Mouse (Mus musculus) spleen, postnatal 10 days (tissue): ENCODE results near the gene Cdyl.

Experiments used
- DNase-seq, 2 experiments: peaks; one replicate each; pipeline ENCODE4 v3.0.0; 2021 to 2022; ENCODE audit warnings: low spot score in 2 of 2

Cdyl gene

DNA sequence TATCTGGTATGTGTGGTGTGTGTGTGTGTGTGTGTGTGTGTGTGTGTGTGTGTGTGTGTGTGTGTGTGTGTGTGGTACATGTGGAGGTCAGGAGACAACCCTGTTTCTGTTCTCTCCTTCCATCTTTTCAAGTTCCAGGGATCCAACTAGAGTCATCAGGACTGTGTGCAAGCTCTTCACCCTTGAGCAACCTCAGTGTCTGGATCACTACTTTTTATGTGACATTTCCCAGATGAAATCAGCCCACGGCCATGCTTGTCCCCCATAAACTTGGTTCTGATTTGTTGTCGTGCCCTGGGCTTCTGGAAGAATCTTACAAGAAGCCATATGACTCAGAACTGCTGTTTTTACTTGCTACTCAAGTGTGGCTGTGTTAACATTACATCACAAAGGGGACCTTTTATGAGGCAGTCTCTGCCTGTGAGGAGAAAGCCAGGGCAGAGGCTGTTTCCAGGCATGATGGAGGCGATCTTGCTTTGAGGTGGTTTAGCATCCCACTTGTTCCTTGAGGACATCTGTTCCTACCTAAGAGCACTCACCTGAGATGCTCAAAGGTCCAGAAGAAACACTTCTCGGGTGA is at the start of gene Cdyl:
Cdyl (plus strand) TSS at position 428 of the 580 bp plus-strand sequence.
- DNase-seq: no peak

- no peak for DNase-seq
Measured at GRCm38 (mm10) chr13:35610718-35611117, 48.9 kb upstream of the Cdyl start.

GRCm38 (mm10) chr13:35612506-35612905 is 47.1 kb upstream of the Cdyl start:
- no peak for DNase-seq

DNA sequence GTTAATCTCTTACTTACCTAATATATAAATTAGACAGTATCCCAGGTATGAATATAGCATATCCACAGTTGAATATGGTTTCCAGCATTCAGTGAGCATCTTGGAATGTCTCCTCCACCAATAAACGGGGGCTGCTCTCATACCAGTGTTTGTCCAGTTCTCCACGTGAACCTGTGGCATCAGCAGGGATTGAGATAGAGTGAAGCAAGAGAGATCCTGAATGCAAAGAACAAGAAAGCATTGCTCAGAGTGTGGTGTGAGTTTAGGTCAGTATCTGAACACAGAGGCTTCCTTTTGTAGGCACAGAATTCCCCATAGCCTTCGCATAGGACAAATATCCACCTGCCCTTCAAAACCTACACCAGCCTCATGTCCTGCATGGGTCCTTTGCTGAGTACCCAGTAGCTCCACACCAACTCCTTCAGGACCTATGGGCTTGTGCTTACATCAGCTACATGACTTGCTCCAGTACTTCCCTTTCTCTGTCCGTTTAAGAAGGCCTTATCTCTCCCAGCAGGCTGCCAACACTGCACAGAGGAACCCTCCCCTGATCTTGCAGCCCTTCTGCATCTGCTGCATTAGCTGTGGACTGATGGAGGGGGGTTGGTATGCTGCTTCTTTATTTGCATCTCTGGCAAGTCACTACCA is 44.7 kb upstream of the Cdyl start:
- peak; percentile 53 to 76 for DNase-seq

DNA sequence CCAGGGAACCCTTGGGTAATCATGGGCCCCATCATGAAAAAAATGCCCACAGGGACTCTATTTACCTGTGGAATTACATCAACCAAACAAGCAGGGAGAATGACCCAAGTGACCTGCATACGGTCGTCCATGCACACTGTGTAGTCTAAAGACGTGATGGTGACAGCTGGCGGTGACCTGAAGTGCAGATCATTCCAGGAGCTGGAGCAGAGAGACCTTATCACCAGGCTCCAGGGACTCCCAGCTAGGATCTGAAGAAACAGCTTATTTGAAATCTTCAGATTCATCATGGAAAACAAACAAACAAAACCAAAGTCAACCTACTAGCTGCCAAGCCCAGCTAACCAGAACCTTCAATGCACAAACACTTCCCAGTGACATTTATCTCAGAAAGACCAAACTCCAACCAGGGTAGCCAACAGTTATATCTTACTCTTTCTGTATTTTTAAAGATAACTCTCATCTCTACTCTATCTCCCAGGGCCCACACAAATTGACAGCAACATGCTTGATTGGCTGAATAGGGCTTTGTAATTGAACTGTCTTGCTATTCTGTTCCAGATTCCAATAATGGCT is 43.0 kb upstream of the Cdyl start:
- DNase-seq: no peak

DNA sequence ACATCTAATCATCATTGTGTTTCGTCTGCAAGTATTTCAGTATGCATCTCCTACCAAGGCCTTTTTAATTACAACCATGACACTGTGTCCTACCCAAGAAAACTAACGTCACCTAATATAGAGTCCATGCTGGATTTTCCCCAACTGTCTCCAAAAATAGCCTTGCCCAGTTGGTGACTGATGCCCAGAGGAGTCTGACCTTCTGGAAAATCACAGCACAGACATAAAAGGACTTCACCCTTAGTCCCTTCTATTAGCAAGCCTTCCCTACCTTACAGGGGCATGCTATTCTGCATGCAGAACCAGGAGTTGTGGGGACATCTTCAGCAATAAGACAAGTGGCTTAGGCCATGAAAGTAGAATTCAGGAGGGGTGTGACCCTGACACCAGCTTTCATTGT is 40.3 kb upstream of the Cdyl start:
- no peak for DNase-seq

DNA sequence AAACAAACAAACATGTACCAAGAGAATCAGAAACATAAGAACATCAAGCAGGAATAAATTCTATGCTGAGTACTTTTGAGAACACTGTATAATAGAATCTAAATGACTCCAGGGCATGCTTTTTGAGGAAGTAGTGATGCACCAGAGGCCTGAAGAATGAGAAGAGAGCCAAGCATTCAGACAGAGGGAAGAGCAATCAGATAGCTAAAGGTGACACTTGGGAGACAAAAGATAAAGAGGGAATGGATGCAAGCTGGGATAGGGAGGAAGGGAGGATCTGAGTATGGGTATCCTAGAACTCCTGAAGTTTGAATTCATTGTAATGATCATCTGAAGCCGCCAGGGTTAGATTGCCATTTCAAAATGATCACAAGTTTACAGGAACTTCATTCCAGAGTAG is 38.9 kb upstream of the Cdyl start:
- DNase-seq: no peak

- no peak for DNase-seq
Measured at GRCm38 (mm10) chr13:35624831-35625230, 34.8 kb upstream of the Cdyl start.

- no peak for DNase-seq
Measured at GRCm38 (mm10) chr13:35625556-35625955, 34.1 kb upstream of the Cdyl start.

DNA sequence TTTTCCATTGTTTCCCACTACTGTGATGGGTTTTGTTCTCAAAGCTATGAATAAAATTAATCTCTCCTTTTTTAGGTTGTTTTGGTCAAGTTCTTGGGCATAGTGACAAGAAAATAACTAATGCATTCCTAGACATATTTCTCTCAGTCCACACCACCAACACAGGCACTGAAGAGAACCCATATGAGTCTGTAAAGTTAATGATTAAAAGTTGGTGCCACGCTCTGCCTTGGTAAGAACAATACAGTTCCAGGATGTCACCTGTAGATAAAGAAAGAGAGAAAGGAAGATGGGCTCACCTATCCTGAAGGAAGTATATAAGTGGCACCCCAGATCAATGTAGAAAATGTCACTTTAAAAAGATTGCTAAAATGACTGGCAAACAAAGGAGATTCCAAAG is 32.3 kb upstream of the Cdyl start:
- no peak for DNase-seq

DNA sequence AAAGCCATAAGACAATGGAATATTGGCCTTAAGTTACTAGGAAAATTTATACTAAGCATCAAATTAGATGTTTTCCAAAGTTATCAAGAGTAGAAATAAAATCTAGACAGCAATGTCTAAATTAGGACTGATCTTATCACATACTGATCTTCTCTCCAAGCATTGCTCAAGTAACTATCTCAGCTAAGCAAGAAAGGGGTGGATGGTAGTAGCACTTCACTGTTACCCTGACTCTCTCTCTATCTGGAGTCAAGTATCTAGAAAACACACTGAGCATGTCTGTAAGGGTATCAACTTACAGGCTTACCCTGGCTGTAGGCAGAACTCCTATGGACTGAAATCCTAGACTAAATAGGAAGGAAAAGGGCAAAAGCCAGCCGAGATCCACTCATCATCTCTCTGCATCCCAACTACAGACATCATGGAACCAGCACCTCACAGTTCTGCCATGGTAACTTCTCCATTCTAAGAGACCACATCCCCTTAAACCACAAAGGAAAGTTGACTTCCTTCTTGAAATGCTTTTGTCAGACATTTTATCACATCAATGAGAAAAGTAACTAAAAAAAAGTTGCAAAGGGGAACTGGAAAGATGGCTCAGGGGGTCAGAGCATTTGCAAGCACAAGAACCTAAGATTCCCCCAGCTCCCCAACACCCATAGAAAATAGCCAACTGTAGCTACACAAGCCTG is 12.4 kb upstream of the Cdyl start:
- no peak for DNase-seq

DNA sequence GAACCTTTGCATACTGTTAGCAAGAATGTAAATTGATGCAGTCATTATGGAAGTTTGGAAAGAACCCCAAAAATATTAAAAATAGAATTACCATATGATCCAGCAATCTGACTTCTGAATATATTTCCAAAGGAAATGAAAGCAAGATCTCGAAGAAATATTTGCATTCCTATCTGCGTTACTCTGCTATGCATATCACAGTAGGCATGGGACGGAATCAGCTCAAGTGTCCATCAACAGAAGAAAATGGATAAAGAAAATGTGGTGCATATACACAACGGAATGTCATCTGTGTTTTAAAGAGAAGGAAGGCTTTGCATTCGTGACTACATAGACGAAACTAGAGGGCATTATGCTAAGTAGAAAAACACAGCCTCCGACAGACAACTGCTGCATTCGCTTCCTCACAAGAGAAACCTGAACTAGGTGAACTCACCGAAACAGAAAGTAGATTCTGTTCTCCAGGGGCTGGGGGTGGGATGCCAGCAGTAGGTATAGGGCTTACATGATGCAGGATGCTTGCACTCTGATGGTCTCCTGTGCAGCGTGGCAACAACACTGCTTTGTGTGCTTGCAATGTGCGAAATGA is 9.3 kb upstream of the Cdyl start:
- no peak for DNase-seq

GRCm38 (mm10) chr13:35652851-35653250 is 6.8 kb upstream of the Cdyl start:
- no peak for DNase-seq

DNA sequence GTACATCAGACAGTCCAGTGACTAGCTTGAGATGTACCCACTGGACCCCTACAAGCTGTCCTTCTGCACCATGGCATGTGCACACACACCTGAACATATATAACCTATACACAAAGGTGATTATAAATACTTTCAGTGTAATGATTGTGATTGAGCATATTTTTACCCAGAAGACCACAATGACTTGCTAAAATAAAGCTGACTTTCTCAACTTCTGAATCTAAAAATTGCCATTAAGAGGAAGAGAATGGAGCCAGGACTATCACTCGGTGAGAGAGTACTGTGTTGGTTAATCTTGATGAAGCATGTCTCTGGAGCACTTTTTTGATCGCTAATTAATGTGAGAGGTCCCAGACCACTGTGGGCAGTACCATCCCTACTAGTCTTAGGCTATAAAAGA is 2.8 kb upstream of the Cdyl start:
- no peak for DNase-seq

- no peak for DNase-seq
Measured at GRCm38 (mm10) chr13:35665456-35665855, 5.8 kb downstream of the Cdyl start.

DNA sequence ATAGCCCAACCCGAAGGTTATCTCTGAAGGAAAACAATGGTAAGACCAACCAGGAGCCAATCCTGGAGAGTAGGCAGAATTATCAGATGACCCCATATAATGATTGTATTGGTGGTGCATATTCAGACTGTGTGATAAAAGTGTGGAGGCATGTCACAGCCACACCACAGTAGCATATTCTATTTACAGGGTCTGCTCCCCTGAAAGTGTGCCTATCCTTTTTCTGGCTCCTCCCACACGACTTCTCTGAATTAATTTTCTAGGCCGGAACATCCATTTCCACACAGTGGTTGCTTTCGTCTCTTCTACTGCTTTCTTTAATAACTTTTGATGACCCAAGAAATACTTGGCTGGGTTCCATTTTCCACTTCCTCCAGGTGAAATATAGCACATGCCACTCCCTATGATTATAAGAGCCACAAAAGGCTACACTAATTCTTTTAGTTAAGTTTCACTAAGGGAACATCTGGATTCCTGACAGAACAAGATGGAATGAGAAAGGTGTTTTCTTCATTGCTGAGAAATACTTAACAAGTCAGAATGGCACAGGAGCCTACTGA is 10.4 kb downstream of the Cdyl start:
- DNase-seq: no peak

GRCm38 (mm10) chr13:35670875-35671274 is 11.2 kb downstream of the Cdyl start:
- DNase-seq: no peak

DNA sequence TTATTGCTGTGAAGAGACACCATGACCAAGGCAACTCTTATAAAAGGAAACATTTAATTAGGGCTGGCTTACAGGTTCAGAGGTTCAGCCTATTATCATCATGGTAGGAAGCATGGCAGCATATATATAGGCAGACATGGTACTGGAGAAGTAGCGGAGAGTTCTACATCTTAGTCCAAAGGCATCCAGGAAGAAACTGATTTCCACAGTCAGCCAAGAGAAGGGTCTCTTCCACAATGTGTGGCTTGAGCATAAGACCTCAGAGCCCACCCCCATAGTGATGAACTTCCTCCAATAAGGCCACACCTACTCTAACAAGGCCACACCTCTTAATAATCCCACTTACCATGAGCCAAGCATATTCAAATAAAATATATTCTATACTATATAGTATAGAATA is 17.3 kb downstream of the Cdyl start:
- peak in 1 of 2 experiments; percentile 35 for DNase-seq

DNA sequence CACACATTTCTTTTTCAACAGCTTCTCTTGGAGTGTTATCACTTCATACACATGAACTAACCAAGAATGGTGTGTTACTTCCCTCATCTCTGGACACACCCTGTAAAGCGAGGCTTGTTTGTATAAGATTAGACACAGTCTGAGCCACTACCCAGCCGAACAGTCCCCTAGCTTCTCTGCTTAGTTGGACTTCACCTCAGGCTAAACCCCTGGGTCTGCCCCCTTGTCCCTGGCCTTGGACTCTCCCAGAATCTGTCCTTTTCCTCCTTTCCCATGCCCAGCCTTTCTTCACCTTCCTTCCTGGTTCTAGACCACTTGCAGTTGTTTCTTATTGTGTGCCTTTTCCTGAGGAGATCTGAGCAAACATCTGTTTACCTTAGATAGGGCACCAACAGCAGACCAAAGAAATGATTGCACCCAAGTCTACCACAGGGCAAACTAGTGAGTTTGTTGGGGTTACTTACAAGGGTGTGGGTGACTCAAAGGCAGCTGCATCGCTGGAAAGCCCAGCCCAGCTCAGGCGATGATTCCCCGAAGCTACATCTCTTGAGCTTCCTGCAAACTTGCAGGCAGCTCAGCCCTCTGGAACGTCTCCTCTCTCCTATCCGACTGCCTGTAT is 17.9 kb downstream of the Cdyl start:
- DNase-seq: peak; percentile 69 to 81

GRCm38 (mm10) chr13:35678691-35679090 is 19.1 kb downstream of the Cdyl start:
- peak in 1 of 2 experiments; percentile 31 for DNase-seq

GRCm38 (mm10) chr13:35681361-35681760 is 21.7 kb downstream of the Cdyl start:
- no peak for DNase-seq

DNA sequence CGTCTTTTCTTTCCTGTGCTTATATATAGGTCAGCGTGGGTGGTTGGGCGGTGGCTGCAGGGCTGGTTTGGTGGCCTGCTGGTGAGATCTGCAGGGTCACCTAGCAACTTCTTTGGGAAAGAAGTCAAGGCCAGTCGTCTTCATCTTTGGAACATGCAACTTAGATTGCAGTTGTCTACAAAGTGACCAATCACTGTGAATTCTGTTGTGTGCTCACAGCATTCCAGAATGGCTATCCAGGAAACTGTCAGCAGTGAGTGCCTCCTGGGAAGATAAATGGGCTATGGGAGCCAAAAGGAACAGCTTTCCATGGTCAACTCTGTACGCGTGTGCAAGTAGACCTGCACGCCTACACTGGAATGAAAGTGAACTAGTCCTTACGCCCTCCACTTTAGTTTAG is 26.6 kb downstream of the Cdyl start:
- DNase-seq: no peak
